Mouse (Mus musculus) stomach, postnatal 0 days (tissue): ENCODE data around the gene Rundc1.

ENCODE experiments used
- CTCF ChIP-seq: IDR thresholded peaks from 2 replicates; pipeline ENCODE4 v1.5.1; 2016; ENCODE audit warnings: antibody characterized with exemption, low read depth, mild to moderate bottlenecking, moderate library complexity
- EP300 ChIP-seq: optimal IDR thresholded peaks from 2 replicates; pipeline ENCODE3; 2016; ENCODE audit warnings: antibody characterized with exemption

GRCm38 (mm10) chr11:101469155-101469554, 44.3 kb downstream of the Rundc1 start:
- no peak for TF ChIP-seq CTCF
- TF ChIP-seq EP300: no peak
